Mouse (Mus musculus) stomach, embryonic 15.5 days (tissue): Measurements from ENCODE around the gene Astn1. TPM values are rescaled to one million over a fixed set of nuclear protein-coding genes. Genes with fewer than 3 reads are reported as not detected.

Experiments used
- ATAC-seq: fragments of 200-750 bp; cut with Nextera tagmentation; 2 replicates; pipeline ENCODE4 v1.8.0; 2017; ENCODE audit warnings: low read depth, moderate number of reproducible peaks, moderate TSS enrichment; ENCODE audit not compliant: insufficient read depth, low FRiP score
- H3K27ac ChIP-seq: fragments of 300-500 bp; sonication (generic); 2 replicates; pipeline ENCODE4 v1.5.1; 2015; ENCODE audit warnings: mild to moderate bottlenecking, inconsistent platforms
- H3K27me3 ChIP-seq: fragments of 300-500 bp; sonication (generic); replicated peaks from 2 replicates; pipeline ENCODE4 v1.6.1; 2015; ENCODE audit warnings: inconsistent platforms
- H3K36me3 ChIP-seq: fragments of 300-500 bp; sonication (generic); 2 replicates; pipeline ENCODE4 v1.6.1; 2015; ENCODE audit warnings: inconsistent platforms
- H3K4me1 ChIP-seq: fragments of 300-500 bp; sonication (generic); 2 replicates; pipeline ENCODE4 v1.6.1; 2015; ENCODE audit warnings: inconsistent platforms
- H3K4me2 ChIP-seq: fragments of 300-500 bp; sonication (generic); 2 replicates; pipeline ENCODE4 v1.6.1; 2015; ENCODE audit warnings: mild to moderate bottlenecking, inconsistent platforms
- H3K4me3 ChIP-seq: fragments of 300-500 bp; sonication (generic); replicated peaks from 2 replicates; pipeline ENCODE4 v1.5.1; 2015; ENCODE audit warnings: inconsistent platforms
- H3K9ac ChIP-seq: fragments of 300-500 bp; sonication (generic); 2 replicates; pipeline ENCODE4 v1.6.1; 2015; ENCODE audit warnings: inconsistent platforms
- H3K9me3 ChIP-seq: fragments of 300-500 bp; sonication (generic); 2 replicates; pipeline ENCODE4 v1.6.1; 2016; ENCODE audit warnings: inconsistent platforms
- WGBS: fragments of 180-500 bp; shearing (Covaris S2); methylation state at CpG from one replicate; pipeline ENCODE4 v1.1.7; 2015; 5-methylcytosine and 5-hydroxymethylcytosine counted together
- polyA plus RNA-seq: library from polyadenylated mRNA; unstranded; fragments of >200 nt; fragmentation: Nextera tagmentation; extraction: Ambion mirVana; gene quantifications from 2 replicates; pipeline ENCODE4 v1.2.1, GENCODE M21; 2015

Astn1 gene
- polyA plus RNA-seq, 1 experiment from 2014 or later = 1.1 TPM

- Histone ChIP-seq H3K9me3 (no peaks in the 10 kb centered on the region), H3K9ac (no peak overlapping the region), H3K27ac (no peak overlapping the region), H3K36me3 (no peaks in the 10 kb centered on the region), H3K4me2 (no peak overlapping the region), H3K4me3 (no peak overlapping the region), H3K4me1 (no peaks in the 10 kb centered on the region), H3K27me3 (no peaks in the 10 kb centered on the region)
- ATAC-seq = no peak
- 82% methylated on average over 1 of the region's 1 CpGs for WGBS
Observed at GRCm38 (mm10) chr1:158446071-158446470, 84.0 kb downstream of the Astn1 start.

- Histone ChIP-seq H3K4me1 (no peaks in the 10 kb centered on the region), H3K4me2 (no peak overlapping the region), H3K27ac (no peak overlapping the region), H3K4me3 (no peak overlapping the region), H3K9ac (no peak overlapping the region), H3K9me3 (no peaks in the 10 kb centered on the region), H3K27me3 (no peaks in the 10 kb centered on the region), H3K36me3 (no peaks in the 10 kb centered on the region)
- WGBS = 82% methylated on average over 7 of the region's 7 CpGs
- ATAC-seq = no peak
Observed at GRCm38 (mm10) chr1:158447956-158448355, 85.9 kb downstream of the Astn1 start.

GRCm38 (mm10) chr1:158452675-158453074 is 90.6 kb downstream of the Astn1 start:
- H3K4me3 ChIP-seq = no peak overlapping the region
- H3K4me2 ChIP-seq = no peak overlapping the region
- no peaks in the 10 kb centered on the region for H3K27me3 ChIP-seq
- no peaks in the 10 kb centered on the region for H3K36me3 ChIP-seq
- no peaks in the 10 kb centered on the region for H3K9me3 ChIP-seq
- H3K27ac ChIP-seq = no peak overlapping the region
- ATAC-seq = no peak
- no peaks in the 10 kb centered on the region for H3K4me1 ChIP-seq
- no peak overlapping the region for H3K9ac ChIP-seq

- Histone ChIP-seq H3K4me1 (no peaks in the 10 kb centered on the region), H3K4me2 (no peak overlapping the region), H3K36me3 (no peaks in the 10 kb centered on the region), H3K4me3 (no peak overlapping the region), H3K9ac (no peak overlapping the region), H3K27ac (no peak overlapping the region), H3K27me3 (no peaks in the 10 kb centered on the region), H3K9me3 (no peaks in the 10 kb centered on the region)
- WGBS = 79% methylated on average over 5 of the region's 5 CpGs
- no peak for ATAC-seq
Observed at GRCm38 (mm10) chr1:158453587-158453986, 91.5 kb downstream of the Astn1 start.

- Histone ChIP-seq H3K4me2 (no peak overlapping the region), H3K4me1 (no peaks in the 10 kb centered on the region), H3K27ac (no peak overlapping the region), H3K4me3 (no peak overlapping the region), H3K27me3 (no peaks in the 10 kb centered on the region), H3K36me3 (no peaks in the 10 kb centered on the region), H3K9ac (no peak overlapping the region), H3K9me3 (no peaks in the 10 kb centered on the region)
- WGBS = 68% methylated on average over 6 of the region's 6 CpGs
- no peak for ATAC-seq
Observed at GRCm38 (mm10) chr1:158463975-158464374, 101.9 kb downstream of the Astn1 start.

GRCm38 (mm10) chr1:158465286-158465685 is 103.2 kb downstream of the Astn1 start:
- Histone ChIP-seq H3K4me3 (no peak overlapping the region), H3K9ac (no peak overlapping the region), H3K36me3 (no peaks in the 10 kb centered on the region), H3K9me3 (no peaks in the 10 kb centered on the region), H3K4me2 (no peak overlapping the region), H3K27ac (no peak overlapping the region), H3K27me3 (no peaks in the 10 kb centered on the region), H3K4me1 (no peaks in the 10 kb centered on the region)
- no peak for ATAC-seq
- WGBS = 66% methylated on average over 6 of the region's 6 CpGs

- 85% methylated on average over 1 of the region's 1 CpGs for WGBS
- no peaks in the 10 kb centered on the region for H3K9me3 ChIP-seq
- ATAC-seq = no peak
- no peak overlapping the region for H3K4me3 ChIP-seq
- no peaks in the 10 kb centered on the region for H3K4me1 ChIP-seq
- no peak overlapping the region for H3K9ac ChIP-seq
- no peaks in the 10 kb centered on the region for H3K27me3 ChIP-seq
- H3K4me2 ChIP-seq = no peak overlapping the region
- no peak overlapping the region for H3K27ac ChIP-seq
- H3K36me3 ChIP-seq = no peaks in the 10 kb centered on the region
Observed at GRCm38 (mm10) chr1:158477841-158478240, 115.8 kb downstream of the Astn1 start.

GRCm38 (mm10) chr1:158480285-158480684 is 118.2 kb downstream of the Astn1 start:
- ATAC-seq = no peak
- Histone ChIP-seq H3K9me3 (no peaks in the 10 kb centered on the region), H3K4me1 (no peaks in the 10 kb centered on the region), H3K4me3 (no peak overlapping the region), H3K9ac (no peak overlapping the region), H3K36me3 (no peaks in the 10 kb centered on the region), H3K4me2 (no peak overlapping the region), H3K27me3 (no peaks in the 10 kb centered on the region), H3K27ac (no peak overlapping the region)
- 83% methylated on average over 6 of the region's 6 CpGs for WGBS

GRCm38 (mm10) chr1:158483733-158484132 is 121.7 kb downstream of the Astn1 start:
- Histone ChIP-seq H3K4me2 (no peak overlapping the region), H3K27ac (no peak overlapping the region), H3K27me3 (no peaks in the 10 kb centered on the region), H3K4me1 (no peaks in the 10 kb centered on the region), H3K9ac (no peak overlapping the region), H3K4me3 (no peak overlapping the region), H3K36me3 (no peaks in the 10 kb centered on the region), H3K9me3 (no peaks in the 10 kb centered on the region)
- ATAC-seq = no peak
- WGBS = 75% methylated on average over 2 of the region's 2 CpGs

GRCm38 (mm10) chr1:158489521-158490021 is 127.5 kb downstream of the Astn1 start:
- H3K36me3 ChIP-seq = no peaks in the 10 kb centered on the region
- H3K9me3 ChIP-seq = no peaks in the 10 kb centered on the region
- WGBS = 54% methylated on average over 4 of the region's 4 CpGs
- H3K4me2 ChIP-seq = no peak overlapping the region
- no peak overlapping the region for H3K4me3 ChIP-seq
- ATAC-seq = peak; percentile 39; the same call in 1 of the 2 replicates
- H3K27ac ChIP-seq = no peak overlapping the region
- H3K9ac ChIP-seq = no peak overlapping the region
- H3K4me1 ChIP-seq = no peaks in the 10 kb centered on the region
- no peaks in the 10 kb centered on the region for H3K27me3 ChIP-seq

GRCm38 (mm10) chr1:158490175-158490574 is 128.1 kb downstream of the Astn1 start:
- WGBS = 82% methylated on average over 1 of the region's 1 CpGs

GRCm38 (mm10) chr1:158493289-158493688 is 131.2 kb downstream of the Astn1 start:
- 75% methylated on average over 3 of the region's 3 CpGs for WGBS
- Histone ChIP-seq H3K27ac (no peak overlapping the region), H3K36me3 (no peaks in the 10 kb centered on the region), H3K4me1 (no peaks in the 10 kb centered on the region), H3K9me3 (no peaks in the 10 kb centered on the region), H3K4me2 (no peak overlapping the region), H3K4me3 (no peak overlapping the region), H3K27me3 (no peaks in the 10 kb centered on the region), H3K9ac (no peak overlapping the region)
- ATAC-seq = no peak

More at GRCm38 (mm10) chr1:158490175-158490574, 128.1 kb downstream of the Astn1 start:
- ATAC-seq = no peak
- Histone ChIP-seq H3K4me1 (no peaks in the 10 kb centered on the region), H3K9me3 (no peaks in the 10 kb centered on the region), H3K36me3 (no peaks in the 10 kb centered on the region), H3K9ac (no peak overlapping the region), H3K27me3 (no peaks in the 10 kb centered on the region), H3K27ac (no peak overlapping the region), H3K4me2 (no peak overlapping the region), H3K4me3 (no peak overlapping the region)

GRCm38 (mm10) chr1:158500140-158500539 is 138.1 kb downstream of the Astn1 start:
- no peaks in the 10 kb centered on the region for H3K4me1 ChIP-seq
- H3K4me3 ChIP-seq = no peak overlapping the region
- H3K9ac ChIP-seq = no peak overlapping the region
- H3K27me3 ChIP-seq = no peaks in the 10 kb centered on the region
- 37% methylated on average over 4 of the region's 4 CpGs for WGBS
- no peak overlapping the region for H3K4me2 ChIP-seq
- no peaks in the 10 kb centered on the region for H3K9me3 ChIP-seq
- no peak for ATAC-seq
- H3K36me3 ChIP-seq = no peaks in the 10 kb centered on the region
- H3K27ac ChIP-seq = no peak overlapping the region
